Mouse (Mus musculus) limb, embryonic 13.5 days (tissue): ENCODE results near the gene Meaf6. TPM values are rescaled to one million over a fixed set of nuclear protein-coding genes. Genes with fewer than 3 reads are reported as not detected.

ENCODE experiments used
- ATAC-seq: fragments of 200-750 bp; cut with Nextera tagmentation; 2 replicates; pipeline ENCODE4 v1.8.0; 2017; ENCODE audit warnings: low read depth, moderate number of reproducible peaks, moderate TSS enrichment; ENCODE audit not compliant: low FRiP score
- H3K27ac ChIP-seq: fragments of 300-500 bp; sonication (generic); 2 replicates; pipeline ENCODE4 v1.5.1; 2015; ENCODE audit warnings: inconsistent platforms, mild to moderate bottlenecking, moderate library complexity
- H3K27me3 ChIP-seq: fragments of 300-500 bp; sonication (generic); 2 replicates; pipeline ENCODE4 v1.6.1; 2015; ENCODE audit warnings: mild to moderate bottlenecking, inconsistent platforms
- H3K36me3 ChIP-seq: fragments of 300-500 bp; sonication (generic); 2 replicates; pipeline ENCODE4 v1.6.1; 2015; ENCODE audit warnings: inconsistent platforms, mild to moderate bottlenecking, moderate library complexity
- H3K4me1 ChIP-seq: fragments of 300-500 bp; sonication (generic); 2 replicates; pipeline ENCODE4 v1.6.1; 2015; ENCODE audit warnings: inconsistent platforms
- H3K4me2 ChIP-seq: fragments of 300-500 bp; sonication (generic); replicated peaks from 2 replicates; pipeline ENCODE4 v1.6.1; 2015; ENCODE audit warnings: inconsistent platforms, mild to moderate bottlenecking, moderate library complexity
- H3K4me3 ChIP-seq: fragments of 300-500 bp; sonication (generic); 2 replicates; pipeline ENCODE4 v1.5.1; 2015; ENCODE audit warnings: moderate library complexity, mild to moderate bottlenecking, inconsistent platforms
- H3K9ac ChIP-seq: fragments of 300-500 bp; sonication (generic); 2 replicates; pipeline ENCODE4 v1.6.1; 2015; ENCODE audit warnings: mild to moderate bottlenecking, inconsistent platforms
- H3K9me3 ChIP-seq: fragments of 300-500 bp; sonication (generic); 2 replicates; pipeline ENCODE4 v1.6.1; 2016; ENCODE audit warnings: inconsistent platforms
- WGBS: fragments of 180-500 bp; shearing (Covaris S2); methylation state at CpG from one replicate; pipeline ENCODE4 v1.1.7; 2015; 5-methylcytosine and 5-hydroxymethylcytosine counted together
- polyA plus RNA-seq: library from polyadenylated mRNA; unstranded; fragments of >200 nt; fragmentation: Nextera tagmentation; extraction: Ambion mirVana; gene quantifications from 2 replicates; pipeline ENCODE4 v1.2.1, GENCODE M21; 2015

Meaf6 gene
- polyA plus RNA-seq, 1 experiment from 2014 or later, result 67.8 TPM

DNA sequence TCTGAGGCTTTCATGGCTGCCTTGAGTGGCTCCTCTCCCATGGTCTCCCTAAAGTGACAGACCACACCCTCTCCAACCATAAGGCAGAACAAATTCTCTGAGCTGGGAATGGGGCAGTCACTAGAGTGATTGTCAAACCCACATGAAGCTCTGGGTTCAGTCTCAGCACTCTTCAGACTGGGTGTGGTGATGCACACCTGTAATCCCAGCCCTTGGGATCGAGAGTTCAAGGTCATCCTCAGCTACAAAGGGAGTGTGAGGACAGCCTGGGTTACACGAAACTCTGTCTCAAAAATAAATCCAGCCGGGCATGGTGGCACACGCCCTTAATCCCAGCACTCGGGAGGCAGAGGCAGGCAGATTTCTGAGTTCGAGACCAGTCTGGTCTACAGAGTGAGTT is 67.5 kb downstream of the Meaf6 start:
- H3K4me3 ChIP-seq, result no peak overlapping the region
- no peak overlapping the region for H3K4me2 ChIP-seq
- peaks cover 8% of the 10 kb centered on the region; the same call in 1 of the 2 replicates for H3K27me3 ChIP-seq
- peaks cover 3% of the 10 kb centered on the region; the same call in 1 of the 2 replicates for H3K9me3 ChIP-seq
- 92% methylated on average over 6 of the region's 6 CpGs for WGBS
- no peaks in the 10 kb centered on the region for H3K36me3 ChIP-seq
- peaks cover 14% of the 10 kb centered on the region for H3K4me1 ChIP-seq
- no peak overlapping the region for H3K9ac ChIP-seq
- H3K27ac ChIP-seq, result no peak overlapping the region
- no peak for ATAC-seq

DNA sequence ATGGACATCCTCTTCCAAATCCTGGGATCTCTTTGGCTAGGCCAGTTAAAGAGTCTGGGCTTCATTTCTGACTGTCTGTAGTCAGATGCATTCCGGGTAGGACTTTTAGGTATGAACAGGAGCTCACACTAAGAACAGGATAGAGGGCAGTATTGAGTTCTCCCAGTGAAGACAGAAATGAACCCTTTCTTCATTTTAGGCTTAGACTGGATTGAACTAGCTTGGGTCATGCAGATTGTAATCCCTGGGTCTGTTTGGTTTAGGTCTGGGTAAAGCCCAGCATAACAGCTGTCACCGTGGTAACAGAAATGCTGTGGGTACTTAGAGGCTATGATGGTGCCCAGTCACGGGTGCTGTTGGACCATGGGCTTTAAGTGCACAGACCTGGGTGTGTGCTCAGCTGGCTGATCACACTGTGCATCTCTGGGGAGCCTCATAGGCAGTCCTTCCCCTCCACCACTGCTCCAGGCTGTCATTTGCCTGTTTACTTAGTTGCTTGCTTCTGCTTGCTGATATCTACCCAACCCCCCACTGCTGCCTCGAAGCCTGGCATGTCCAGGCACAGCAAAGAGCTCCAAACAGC is 68.8 kb downstream of the Meaf6 start:
- H3K27ac ChIP-seq, result no peak overlapping the region
- no peaks in the 10 kb centered on the region for H3K36me3 ChIP-seq
- H3K4me2 ChIP-seq, result no peak overlapping the region
- 63% methylated on average over 4 of the region's 4 CpGs for WGBS
- peaks cover 14% of the 10 kb centered on the region for H3K4me1 ChIP-seq
- H3K27me3 ChIP-seq, result peaks cover 8% of the 10 kb centered on the region; the same call in 1 of the 2 replicates
- no peak overlapping the region for H3K4me3 ChIP-seq
- no peak overlapping the region for H3K9ac ChIP-seq
- ATAC-seq, result no peak
- no peaks in the 10 kb centered on the region for H3K9me3 ChIP-seq

DNA sequence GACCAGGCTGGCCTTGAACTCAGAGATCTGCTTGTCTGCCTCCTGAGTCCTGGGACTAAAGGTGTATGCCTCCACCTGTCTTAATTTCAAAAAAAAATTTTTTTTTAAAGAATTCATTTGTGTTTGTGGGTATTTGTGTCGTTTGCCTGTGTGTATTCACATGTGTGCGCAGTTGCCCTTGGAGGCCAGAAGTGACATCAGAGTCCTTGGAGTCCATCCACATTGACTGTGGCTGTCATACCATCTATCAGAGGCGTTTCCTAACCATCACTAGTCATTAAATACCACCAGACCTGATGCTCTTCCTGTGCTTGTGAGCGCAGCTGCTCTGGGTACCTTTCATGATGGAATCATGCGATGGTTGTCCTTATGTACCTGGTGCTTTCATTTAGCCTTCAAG is 70.7 kb downstream of the Meaf6 start:
- no peak overlapping the region for H3K27ac ChIP-seq
- H3K4me1 ChIP-seq, result 0 out of 2 replicates have a peak, but pooled peaks cover 3% of the 10 kb centered on the region
- H3K36me3 ChIP-seq, result no peaks in the 10 kb centered on the region
- WGBS, result 88% methylated on average over 5 of the region's 5 CpGs
- no peaks in the 10 kb centered on the region for H3K9me3 ChIP-seq
- H3K4me2 ChIP-seq, result no peak overlapping the region
- peaks cover 6% of the 10 kb centered on the region; the same call in 1 of the 2 replicates for H3K27me3 ChIP-seq
- no peak overlapping the region for H3K9ac ChIP-seq
- H3K4me3 ChIP-seq, result no peak overlapping the region
- no peak for ATAC-seq

DNA sequence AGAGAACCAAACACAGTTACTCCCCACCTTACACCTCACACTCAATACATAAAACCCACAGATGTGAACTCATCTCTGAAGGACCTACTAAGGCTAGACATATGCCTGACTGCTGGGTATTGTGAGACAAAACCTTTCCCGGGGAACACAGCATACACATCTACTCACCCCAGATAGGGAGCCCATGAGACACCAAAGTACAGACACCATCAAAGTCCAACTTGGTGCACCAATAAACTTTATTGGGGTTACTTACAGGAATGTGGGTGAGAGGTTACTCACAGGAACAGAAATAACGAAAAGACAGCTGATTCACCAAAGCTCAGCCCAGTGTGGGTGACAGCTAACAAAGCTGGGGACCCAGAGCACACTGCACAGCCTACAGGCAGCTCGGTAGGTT is 72.4 kb downstream of the Meaf6 start:
- 53% methylated on average over 3 of the region's 3 CpGs for WGBS
- ATAC-seq, result no peak

DNA sequence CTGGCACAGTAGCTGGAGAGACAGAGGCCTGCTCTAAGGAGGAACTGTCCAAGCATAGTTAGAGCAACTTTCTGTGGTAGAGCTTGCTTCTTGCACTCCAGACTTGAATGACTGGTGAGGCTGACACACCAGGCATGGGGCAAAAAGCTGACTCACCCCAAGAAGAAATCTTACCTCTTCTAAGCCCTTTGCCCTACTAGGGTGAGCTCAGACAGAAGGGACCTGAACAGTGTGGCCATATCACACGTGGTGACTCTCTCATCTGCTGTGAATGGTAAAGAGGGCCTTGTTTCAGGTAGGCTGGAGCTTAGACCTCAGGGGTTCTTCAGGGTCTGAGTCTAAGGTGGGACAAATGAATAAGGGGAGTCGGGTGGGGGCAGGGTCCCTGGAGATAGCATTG is 73.1 kb downstream of the Meaf6 start:
- no peak overlapping the region for H3K9ac ChIP-seq
- WGBS, result 77% methylated on average over 2 of the region's 2 CpGs
- H3K4me3 ChIP-seq, result no peak overlapping the region
- peaks cover 6% of the 10 kb centered on the region; the same call in 1 of the 2 replicates for H3K27me3 ChIP-seq
- no peak overlapping the region for H3K27ac ChIP-seq
- ATAC-seq, result no peak
- H3K9me3 ChIP-seq, result no peaks in the 10 kb centered on the region
- no peak overlapping the region for H3K4me2 ChIP-seq
- no peaks in the 10 kb centered on the region for H3K36me3 ChIP-seq
- H3K4me1 ChIP-seq, result 0 out of 2 replicates have a peak, but pooled peaks cover 6% of the 10 kb centered on the region

More for the DNA sequence above, 72.4 kb downstream of the Meaf6 start:
- H3K27me3 ChIP-seq, result peaks cover 6% of the 10 kb centered on the region; the same call in 1 of the 2 replicates
- H3K36me3 ChIP-seq, result no peaks in the 10 kb centered on the region
- no peak overlapping the region for H3K27ac ChIP-seq
- H3K4me3 ChIP-seq, result no peak overlapping the region
- no peaks in the 10 kb centered on the region for H3K9me3 ChIP-seq
- H3K4me1 ChIP-seq, result 0 out of 2 replicates have a peak, but pooled peaks cover 6% of the 10 kb centered on the region
- no peak overlapping the region for H3K4me2 ChIP-seq
- H3K9ac ChIP-seq, result no peak overlapping the region

DNA sequence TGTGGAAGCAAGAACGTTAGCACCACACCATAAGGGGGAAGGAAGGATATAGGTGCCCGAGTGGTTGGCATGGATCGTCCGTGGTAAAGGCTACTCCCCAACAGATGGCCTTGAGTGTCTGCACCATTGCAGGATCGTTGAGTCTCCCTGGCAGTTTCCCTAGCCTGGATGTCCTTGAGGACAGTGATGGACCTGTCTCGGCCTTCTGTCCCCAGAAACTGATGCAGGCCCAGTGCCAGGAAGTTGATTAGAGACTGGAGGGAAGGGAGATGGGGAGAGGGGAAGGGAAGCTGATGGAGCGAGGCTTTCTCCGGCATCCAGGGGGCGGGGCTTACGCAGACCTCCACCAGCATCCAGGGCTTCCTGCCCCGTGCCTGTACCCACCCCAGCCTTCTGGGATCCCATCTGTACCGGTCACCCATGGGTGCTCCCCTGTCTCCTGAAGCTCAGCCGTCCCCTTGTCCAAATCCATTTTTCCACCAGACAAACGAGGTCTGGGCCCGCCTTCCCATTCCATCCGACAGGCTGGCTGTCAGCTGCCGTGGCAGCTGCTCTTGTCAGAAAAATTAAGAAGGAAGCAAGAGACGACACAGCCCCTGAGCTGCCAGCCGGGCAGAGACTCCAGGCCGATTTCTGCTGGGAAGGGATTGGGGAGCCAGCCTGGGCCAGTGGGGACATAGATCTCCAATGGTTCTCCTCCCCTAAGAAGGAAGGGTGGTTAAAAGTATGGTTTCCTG is 73.8 kb downstream of the Meaf6 start:
- 59% methylated on average over 20 of the region's 20 CpGs for WGBS
- Histone ChIP-seq H3K27me3 (peaks cover 6% of the 10 kb centered on the region; the same call in 1 of the 2 replicates), H3K4me3 (no peak overlapping the region), H3K4me2 (no peak overlapping the region), H3K36me3 (no peaks in the 10 kb centered on the region), H3K27ac (no peak overlapping the region), H3K4me1 (0 out of 2 replicates have a peak, but pooled peaks cover 6% of the 10 kb centered on the region), H3K9ac (no peak overlapping the region), H3K9me3 (no peaks in the 10 kb centered on the region)
- no peak for ATAC-seq

DNA sequence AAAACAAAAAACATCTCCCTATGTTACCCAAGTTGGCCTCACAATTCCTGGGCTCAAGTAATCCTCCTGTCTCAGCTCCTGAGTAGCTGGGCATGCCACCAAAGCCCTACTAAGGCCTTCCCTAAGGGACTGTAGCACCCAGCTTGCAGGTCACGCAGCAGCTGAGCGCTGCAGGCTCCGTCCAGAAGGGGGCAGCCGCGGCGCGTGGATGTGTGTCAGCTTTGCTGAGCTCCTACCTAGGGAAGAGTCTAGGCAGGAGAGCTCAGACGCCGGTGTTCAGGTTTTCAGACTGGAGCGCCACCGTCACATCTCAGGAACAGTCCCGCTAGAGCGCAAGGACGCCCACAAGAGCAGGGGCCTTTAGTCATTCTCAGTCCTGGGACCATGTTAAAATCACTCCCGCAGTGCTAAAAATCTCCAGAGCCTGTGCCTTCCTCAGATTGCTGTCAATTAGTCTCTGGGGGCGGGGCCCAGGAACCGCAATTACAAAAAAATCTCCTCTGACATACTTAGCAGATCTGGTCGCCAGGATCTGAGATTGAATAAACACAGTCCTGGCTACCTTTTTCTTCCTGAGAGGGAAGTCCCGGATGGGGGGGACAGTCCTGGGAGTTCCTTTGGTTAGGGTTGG is 75.5 kb downstream of the Meaf6 start:
- Histone ChIP-seq H3K4me3 (no peak overlapping the region), H3K9me3 (no peaks in the 10 kb centered on the region), H3K4me2 (peak overlapping the region; percentile 46), H3K4me1 (0 out of 2 replicates have a peak, but pooled peaks cover 6% of the 10 kb centered on the region), H3K9ac (0 out of 2 replicates have a peak overlapping the region, but pooled peaks have one; percentile 43), H3K27me3 (peaks cover 6% of the 10 kb centered on the region; the same call in 1 of the 2 replicates), H3K36me3 (no peaks in the 10 kb centered on the region), H3K27ac (no peak overlapping the region)
- 6% methylated on average over 19 of the region's 19 CpGs for WGBS
- ATAC-seq, result no peak

GRCm38 (mm10) chr4:125160951-125161331 is 76.0 kb downstream of the Meaf6 start:
- Histone ChIP-seq H3K27ac (no peak overlapping the region), H3K9ac (no peak overlapping the region), H3K4me3 (no peak overlapping the region), H3K27me3 (peaks cover 6% of the 10 kb centered on the region; the same call in 1 of the 2 replicates), H3K9me3 (no peaks in the 10 kb centered on the region), H3K4me2 (no peak overlapping the region; the same call in 1 of the 2 replicates), H3K36me3 (no peaks in the 10 kb centered on the region), H3K4me1 (0 out of 2 replicates have a peak, but pooled peaks cover 6% of the 10 kb centered on the region)
- ATAC-seq, result no peak
- WGBS, result 70% methylated on average over 10 of the region's 10 CpGs

DNA sequence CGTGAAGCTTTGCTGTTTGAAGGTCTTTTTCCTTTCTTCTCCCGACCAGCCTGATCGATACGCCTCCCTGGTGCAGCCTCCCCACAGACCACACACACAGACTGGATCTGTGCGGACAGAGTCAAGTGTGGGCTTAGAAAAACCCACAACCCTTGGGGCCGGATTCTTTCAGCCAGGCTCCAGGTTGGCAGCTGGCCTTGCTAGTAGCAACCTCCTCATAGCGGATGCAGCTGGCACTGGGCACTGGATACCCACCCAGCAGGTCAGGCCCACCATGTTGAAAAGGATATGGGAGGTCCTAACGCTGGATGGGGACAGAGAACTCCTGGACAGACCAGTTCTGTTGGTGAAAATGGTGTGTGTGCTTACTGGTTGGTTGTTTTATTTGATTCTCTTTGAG is 76.5 kb downstream of the Meaf6 start:
- Histone ChIP-seq H3K4me2 (no peak overlapping the region), H3K9me3 (no peaks in the 10 kb centered on the region), H3K4me3 (no peak overlapping the region), H3K27me3 (peaks cover 6% of the 10 kb centered on the region; the same call in 1 of the 2 replicates), H3K4me1 (0 out of 2 replicates have a peak, but pooled peaks cover 6% of the 10 kb centered on the region), H3K36me3 (no peaks in the 10 kb centered on the region), H3K27ac (no peak overlapping the region), H3K9ac (no peak overlapping the region)
- no peak for ATAC-seq
- WGBS, result 50% methylated on average over 8 of the region's 8 CpGs

- 55% methylated on average over 7 of the region's 7 CpGs for WGBS
- Histone ChIP-seq H3K4me3 (no peak overlapping the region), H3K9ac (no peak overlapping the region), H3K27me3 (peaks cover 6% of the 10 kb centered on the region), H3K4me1 (0 out of 2 replicates have a peak, but pooled peaks cover 6% of the 10 kb centered on the region), H3K9me3 (no peaks in the 10 kb centered on the region), H3K36me3 (no peaks in the 10 kb centered on the region), H3K4me2 (no peak overlapping the region), H3K27ac (no peak overlapping the region)
- ATAC-seq, result no peak
Observed at GRCm38 (mm10) chr4:125162701-125163100, 77.8 kb downstream of the Meaf6 start.
